Mouse (Mus musculus) forelimb bud, embryonic 11.5 days (tissue): Measurements from ENCODE around the gene Emd.

ENCODE experiments used
- DNase-seq: peaks from one replicate; pipeline ENCODE4 v3.0.0-alpha.2; 2012; ENCODE audit warnings: low read depth, low spot score

Emd gene

DNA sequence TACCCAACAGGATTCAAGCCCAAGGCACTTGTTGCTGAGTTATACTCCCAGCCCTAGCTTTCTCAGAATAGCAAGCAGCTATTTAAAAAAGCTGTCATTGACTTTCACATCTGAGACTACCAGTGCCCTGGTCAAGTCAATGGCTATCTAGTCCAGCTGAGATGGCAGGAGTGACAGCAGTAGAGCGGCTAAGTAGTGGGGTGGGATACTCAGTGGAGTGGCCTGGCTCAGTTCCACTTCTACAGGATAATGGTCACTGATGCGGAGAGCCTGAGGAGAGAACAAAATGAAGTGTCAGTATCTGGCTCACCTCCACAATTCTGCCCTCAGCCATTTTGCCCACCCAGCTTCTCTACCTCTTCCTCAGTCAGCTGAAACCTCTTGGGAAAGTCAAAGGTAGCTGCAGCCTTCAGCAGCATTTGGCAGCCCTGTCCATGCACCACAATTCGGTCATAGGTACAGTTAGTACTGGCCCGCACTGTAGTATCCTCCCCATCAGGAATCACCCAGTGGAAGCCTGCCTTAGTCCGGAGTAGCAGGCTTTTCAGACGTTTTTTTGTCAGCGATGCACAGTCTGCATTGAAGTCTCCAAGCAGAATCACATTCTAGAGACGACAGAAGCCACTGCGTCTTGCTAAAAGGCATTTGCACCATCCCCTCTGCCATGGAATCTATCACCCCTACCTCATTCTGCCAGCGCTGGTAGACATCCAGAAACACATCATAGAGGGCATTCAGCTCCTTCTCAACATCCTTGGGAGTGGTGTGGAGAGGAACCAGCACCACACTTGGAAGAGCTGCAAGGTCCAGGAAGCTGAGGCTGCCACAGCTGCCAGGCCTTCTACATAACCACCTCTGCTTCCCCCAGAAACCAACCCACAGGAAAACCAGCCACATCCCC, 19.2 kb downstream of the Emd start:
- DNase-seq: no peak

DNA sequence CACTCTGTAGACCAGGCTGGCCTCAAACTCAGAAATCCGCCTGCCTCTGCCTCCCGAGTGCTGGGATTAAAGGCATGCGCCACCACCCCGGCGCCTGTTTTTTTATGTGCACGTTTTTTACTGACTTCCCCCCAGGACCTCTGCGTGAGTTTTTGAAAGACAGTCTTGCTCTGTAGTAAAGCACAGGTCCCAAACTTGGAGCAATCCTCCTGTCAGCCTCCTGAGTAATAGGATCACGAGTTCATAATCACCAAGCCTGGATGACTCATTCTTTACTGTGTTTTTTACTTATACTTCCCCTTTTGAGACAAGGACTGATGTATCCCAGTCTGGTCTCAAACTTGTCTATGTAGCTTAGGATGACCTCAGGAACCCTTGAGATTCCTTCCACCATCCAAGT, 23.4 kb downstream of the Emd start:
- DNase-seq: no peak

DNA sequence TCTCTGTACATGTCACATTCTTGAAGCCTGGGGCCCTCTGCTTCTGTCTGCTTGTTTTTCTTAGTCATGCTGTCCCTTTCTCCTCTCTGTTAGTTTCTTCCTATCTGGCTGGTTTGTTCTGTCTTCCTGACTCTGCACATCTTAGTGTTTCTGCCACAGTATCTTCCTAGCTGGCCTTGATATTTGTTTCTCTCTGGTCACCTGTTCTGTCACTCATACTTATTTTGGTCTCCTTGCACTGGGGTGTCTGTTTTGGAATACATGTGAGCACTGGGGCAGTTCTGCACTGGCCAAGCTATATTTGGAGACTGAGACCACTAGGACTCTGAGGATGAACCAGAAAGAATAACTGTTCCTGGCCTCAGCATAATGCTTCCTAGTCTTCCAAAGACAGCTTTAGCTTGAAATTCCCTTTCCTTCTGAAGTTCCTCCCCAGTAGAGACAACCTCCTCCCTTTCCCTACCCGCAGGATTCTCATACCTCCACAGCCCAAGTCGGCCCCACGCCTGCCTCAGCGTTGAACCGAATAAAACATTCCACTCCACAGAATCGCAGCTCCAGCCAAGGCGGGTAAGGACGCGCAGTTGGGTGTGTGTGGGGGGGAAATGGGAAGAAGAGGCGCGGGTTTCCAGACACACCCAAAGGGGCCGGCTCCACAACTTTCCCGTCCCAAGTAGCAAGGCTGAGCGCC, 26.7 kb downstream of the Emd start:
- no peak for DNase-seq

DNA sequence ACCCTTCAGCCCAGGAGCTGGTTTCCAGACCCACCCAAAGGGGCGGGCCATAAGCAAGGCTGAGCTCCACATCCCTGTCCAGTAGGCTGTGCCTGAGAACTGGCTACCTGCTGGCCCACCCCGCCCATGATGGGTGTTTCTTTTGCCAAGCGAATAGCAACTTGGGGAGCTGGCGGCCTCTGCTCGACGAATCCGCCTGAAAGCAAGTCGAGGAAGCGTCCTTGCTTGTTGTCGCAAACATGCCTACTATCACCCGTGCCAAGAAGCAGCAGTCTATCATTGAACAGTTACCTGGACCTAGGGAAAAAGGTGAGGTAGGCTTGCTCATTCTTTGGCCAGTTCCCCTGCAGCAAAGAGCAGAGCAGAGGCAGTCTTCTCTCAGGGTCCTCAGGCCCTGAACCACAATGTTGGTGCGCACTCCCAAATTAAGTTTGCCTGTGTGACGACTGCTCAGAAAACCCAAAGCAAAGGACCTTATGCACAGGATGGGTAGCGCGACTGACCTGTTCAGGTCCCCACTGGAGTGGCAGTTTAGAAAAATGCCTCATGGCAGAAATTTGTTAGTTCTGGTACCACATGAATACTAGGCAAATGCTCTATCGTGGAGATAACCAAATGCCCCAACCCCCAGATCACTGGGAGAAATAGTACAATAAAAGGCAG, 27.4 kb downstream of the Emd start, which contains the start of the genes Taz and Dnase1l1:
Gene Taz, plus strand, starts transcription at position 181 of the 663 bp plus-strand sequence.
Gene Dnase1l1, minus strand, starts transcription at position 606 of the 663 bp plus-strand sequence.
- DNase-seq: peak; percentile 58

DNA sequence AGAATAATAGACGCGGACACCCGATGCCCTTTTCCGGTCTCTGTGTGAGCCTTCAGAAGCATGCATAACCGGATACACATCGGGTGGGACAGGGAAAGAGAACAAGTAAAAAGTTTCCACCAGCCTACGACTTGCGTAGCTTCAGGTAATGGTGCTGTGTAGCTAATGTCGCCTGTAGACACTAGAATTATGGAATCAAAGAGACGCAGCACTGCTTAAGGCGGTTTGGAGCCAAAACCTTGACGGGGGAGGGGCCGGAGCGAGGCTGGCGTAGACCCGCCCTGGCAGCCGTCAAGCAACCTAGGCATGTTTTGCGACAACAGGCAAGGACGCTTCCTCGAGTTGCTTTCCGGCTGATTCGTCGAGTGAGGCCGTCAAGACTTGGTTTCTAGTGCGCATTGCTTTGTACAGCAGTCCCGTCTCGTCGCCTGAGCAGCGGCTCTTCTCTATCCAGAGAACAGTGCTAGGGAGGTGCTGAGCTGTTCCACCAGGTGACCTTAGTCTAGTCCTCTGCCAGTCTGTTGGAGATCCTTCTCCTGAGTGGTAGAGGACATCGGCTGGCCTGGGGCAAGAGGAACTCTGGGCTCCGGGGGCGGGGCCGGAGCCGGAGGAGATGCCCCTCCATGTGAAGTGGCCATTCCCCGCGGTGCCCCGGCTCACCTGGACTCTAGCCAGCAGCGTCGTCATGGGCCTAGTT, 28.1 kb downstream of the Emd start:
- peak; percentile 78 for DNase-seq

DNA sequence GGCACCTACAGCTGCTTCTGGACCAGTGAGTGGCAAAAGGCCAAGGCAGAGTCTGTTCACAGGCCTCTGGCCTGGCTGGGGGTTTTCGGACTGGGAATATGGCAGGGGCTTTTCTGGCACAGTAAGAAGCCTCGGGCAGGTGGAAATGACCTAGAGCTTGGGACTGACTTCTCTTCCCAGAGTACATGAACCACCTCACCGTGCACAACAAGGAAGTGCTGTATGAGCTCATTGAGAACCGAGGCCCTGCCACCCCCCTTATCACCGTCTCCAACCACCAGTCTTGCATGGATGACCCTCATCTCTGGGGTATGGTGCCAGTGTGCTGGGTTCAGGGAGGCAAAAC, 28.6 kb downstream of the Emd start:
- no peak for DNase-seq

DNA sequence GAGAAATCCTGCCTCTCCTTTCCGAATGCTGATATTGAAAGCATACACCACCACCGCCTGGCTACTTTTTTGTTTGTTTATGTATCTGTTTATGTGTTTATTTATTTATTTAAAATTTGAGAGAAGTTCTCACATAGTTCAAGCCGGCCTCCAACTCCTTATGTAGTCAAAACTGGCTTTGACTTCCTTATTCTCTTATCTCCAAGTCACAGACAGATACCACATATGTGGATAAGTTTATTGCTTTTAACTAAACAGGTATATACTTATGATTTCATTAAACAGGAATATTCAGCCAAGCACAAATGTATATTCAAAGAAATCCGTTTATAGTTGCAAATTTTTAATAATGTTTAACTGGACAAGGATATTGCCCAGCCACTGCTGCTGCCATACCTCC, 38.9 kb downstream of the Emd start:
- DNase-seq: no peak

DNA sequence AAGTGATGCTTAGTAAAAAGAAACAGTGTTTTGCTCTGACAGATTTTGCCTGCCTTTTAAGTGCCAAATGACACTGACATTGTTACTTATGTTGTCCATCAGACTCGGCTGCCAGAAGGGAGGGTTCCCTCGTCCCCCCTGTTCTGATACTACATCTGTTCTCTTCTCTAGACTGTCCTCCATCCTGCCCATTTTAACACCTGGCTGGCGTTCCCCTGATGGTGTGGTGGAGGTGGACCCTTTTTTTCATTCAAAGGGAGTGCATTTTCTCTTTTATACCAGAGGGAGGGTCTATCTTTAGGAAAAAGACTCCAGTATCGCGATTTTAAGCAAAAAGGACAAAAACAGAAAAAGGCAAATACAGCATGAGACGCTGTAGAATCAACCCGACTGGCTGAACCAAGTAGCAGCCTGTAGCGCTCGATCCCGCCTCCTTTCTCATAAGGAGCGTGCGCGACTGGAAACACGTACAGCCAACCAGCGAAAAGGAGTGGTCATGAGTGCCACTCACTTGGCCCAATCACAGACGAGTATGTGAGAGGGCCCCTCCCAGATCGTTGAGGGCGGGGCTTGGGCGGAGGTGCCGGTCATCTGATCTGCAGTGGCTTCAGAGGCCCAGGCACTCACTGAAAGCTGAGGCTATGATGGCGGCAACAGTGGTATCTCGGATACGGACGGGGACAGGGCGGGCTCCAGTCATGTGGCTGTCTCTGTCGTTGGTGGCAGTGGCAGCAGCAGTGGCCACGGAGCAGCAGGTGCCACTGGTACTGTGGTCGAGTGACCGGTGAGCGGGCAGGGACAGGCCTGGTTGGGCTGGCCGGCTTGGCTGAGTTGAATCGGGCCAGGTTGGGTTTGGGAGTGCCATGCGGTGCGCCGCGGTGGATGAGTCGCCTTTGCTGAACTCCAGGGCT, 42.3 kb downstream of the Emd start, which contains the start of gene Atp6ap1:
Gene Atp6ap1, plus strand, starts transcription at position 560 of the 911 bp plus-strand sequence.
- peak; percentile 91 for DNase-seq

DNA sequence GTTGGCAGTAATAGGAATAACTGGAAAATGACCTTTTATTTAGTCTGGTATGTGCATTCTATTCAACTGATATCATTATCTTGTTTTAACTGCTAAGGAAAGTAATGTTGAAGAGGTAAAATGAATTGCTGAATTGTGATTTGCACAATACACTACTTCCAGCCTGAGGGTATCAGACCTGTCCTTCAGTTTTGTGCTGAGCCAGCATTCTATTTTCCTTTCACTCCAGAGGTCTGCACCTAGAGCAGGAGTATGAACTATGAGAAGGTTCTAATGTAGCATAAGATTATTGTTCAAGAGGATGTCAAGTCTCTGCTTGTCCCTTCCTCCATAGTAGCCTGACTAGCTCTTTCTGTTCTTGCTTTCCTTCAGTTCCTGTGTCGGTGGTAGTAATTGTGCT, 43.9 kb downstream of the Emd start:
- no peak for DNase-seq

DNA sequence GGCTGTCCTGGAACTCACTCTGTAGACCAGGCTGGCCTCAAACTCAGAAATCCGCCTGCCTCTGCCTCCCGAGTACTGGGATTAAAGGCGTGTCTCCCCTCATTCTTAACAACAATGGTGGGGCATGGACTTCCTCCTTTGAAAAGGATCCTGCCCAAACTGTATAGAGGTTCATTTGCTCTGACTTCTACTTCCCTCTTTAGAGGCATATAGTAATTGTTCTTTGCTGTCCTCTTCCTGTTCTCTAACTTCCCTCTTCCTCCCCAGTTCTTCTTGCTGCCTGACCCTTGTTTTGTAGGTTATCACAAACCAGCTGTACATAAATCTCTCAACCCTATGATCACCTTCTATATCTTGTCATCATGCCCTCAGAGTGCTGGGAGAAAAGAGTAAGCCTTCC, 45.2 kb downstream of the Emd start:
- no peak for DNase-seq

DNA sequence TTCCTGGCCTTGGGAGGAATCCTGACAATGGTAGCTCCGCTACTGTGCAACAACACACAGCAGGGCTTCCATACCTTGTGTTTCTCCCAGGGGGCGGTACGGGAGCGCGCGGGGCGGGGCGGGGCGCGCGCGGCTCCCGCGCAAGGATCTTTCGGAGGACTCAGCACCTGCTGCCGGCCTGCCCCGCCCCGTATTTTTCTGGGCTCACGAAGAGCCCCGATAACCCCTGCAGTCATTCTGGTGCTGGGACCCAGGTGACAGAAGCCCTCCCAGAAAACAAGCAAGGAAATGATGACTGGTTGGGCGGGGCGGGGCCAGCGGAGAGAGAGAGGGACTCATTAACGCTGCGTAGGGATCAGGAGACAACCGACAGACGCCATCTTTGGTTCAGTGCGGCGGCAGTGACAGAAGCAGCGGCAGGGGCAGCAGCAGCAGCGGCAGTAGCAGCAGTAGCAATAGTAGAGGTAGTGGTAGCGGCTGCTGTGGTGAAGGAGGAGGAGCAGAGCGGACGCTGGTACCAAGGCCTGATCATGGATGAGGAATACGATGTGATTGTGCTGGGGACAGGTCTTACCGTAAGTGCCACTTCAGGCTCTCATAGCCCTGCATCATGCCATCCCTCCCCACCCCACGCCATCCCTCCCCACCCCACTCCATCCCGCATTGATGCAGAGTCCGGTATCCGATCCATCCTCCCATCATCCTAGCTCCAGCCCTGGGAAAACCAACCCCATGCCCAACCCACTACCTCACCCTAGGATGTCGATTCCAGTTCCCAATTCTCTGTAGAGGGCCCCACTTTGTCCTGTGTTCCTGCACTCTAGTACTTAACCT, 50.6 kb downstream of the Emd start, which contains the start of gene Gdi1:
Gene Gdi1, plus strand, starts transcription at position 132 of the 834 bp plus-strand sequence.
- peak; percentile 72 for DNase-seq
